Mouse (Mus musculus) erythroblast, embryonic 14.5 days (primary cell): Measurements from ENCODE around the gene Tmem130.

Source experiments
- GATA1 ChIP-seq: IDR thresholded peaks from 2 replicates; pipeline ENCODE4 v1.6.1; 2012; ENCODE audit warnings: low read length, inconsistent platforms, mixed read lengths
- TAL1 ChIP-seq: IDR thresholded peaks from 3 replicates; pipeline ENCODE4 v1.6.1; 2012; ENCODE audit warnings: low read length, inconsistent platforms, mixed read lengths

- TF ChIP-seq TAL1 = no peak
- no peak for TF ChIP-seq GATA1
Measured at GRCm38 (mm10) chr5:144724926-144725325, 36.7 kb downstream of the Tmem130 start.
